Mouse (Mus musculus): ENCODE data around the gene Dnmbp.
"Not testable (repeated sequence)": the region's sequence is repeated elsewhere in the genome, so short reads cannot be mapped to it uniquely, and the experiment has no call there.

Dnmbp gene

GRCm38 (mm10) chr19:43939769-43940689, at the start of gene Dnmbp:
Gene Dnmbp, minus strand, starts transcription at chr19:43940191.
- DNase-seq (ENCODE audit: low spot score in 2 of 2): peak; percentile 58 to 79

GRCm38 (mm10) chr19:43986069-43986794, 46.2 kb upstream of the Dnmbp start, which contains the start of gene Cpn1:
Gene Cpn1, minus strand, starts transcription at chr19:43986556.
- DNase-seq (ENCODE audit: low spot score in 2 of 2): no peak

- DNase-seq (ENCODE audit: low spot score in 2 of 2): no peak
These were observed 42.0 kb upstream of the Dnmbp start for GRCm38 (mm10) chr19:43981992-43982391.

GRCm38 (mm10) chr19:43980711-43981110, 40.7 kb upstream of the Dnmbp start:
- DNase-seq (ENCODE audit: low spot score in 2 of 2): no peak

- DNase-seq (ENCODE audit: low spot score in 2 of 2): no peak
These were observed 37.8 kb upstream of the Dnmbp start for GRCm38 (mm10) chr19:43977799-43978198.

GRCm38 (mm10) chr19:43976661-43977060, 36.7 kb upstream of the Dnmbp start:
- no peak for DNase-seq (ENCODE audit: low spot score in 2 of 2)

GRCm38 (mm10) chr19:43974221-43974620, 34.2 kb upstream of the Dnmbp start:
- no peak for DNase-seq (ENCODE audit: low spot score in 2 of 2)

GRCm38 (mm10) chr19:43973711-43974110, 33.7 kb upstream of the Dnmbp start:
- DNase-seq (ENCODE audit: low spot score in 2 of 2): no peak

GRCm38 (mm10) chr19:43972129-43972528, 32.1 kb upstream of the Dnmbp start:
- no peak for DNase-seq (ENCODE audit: low spot score in 2 of 2)

- no peak for DNase-seq (ENCODE audit: low spot score in 2 of 2)
These were observed 28.5 kb upstream of the Dnmbp start for GRCm38 (mm10) chr19:43968436-43969026.

- DNase-seq (ENCODE audit: low spot score in 2 of 2): no peak
These were observed 26.5 kb upstream of the Dnmbp start for GRCm38 (mm10) chr19:43966481-43966880.

GRCm38 (mm10) chr19:43965496-43966085, 25.6 kb upstream of the Dnmbp start:
- peak in 1 of 2 experiments; percentile 5 for DNase-seq (ENCODE audit: low spot score in 2 of 2)

- no peak for DNase-seq (ENCODE audit: low spot score in 2 of 2)
These were observed 22.8 kb upstream of the Dnmbp start for GRCm38 (mm10) chr19:43962795-43963194.

- DNase-seq (ENCODE audit: low spot score in 2 of 2): no peak
These were observed 21.2 kb upstream of the Dnmbp start for GRCm38 (mm10) chr19:43961185-43961584.

- no peak for DNase-seq (ENCODE audit: low spot score in 2 of 2)
These were observed 20.0 kb upstream of the Dnmbp start for GRCm38 (mm10) chr19:43960014-43960413.

- peak in 1 of 2 experiments; percentile 52 for DNase-seq (ENCODE audit: low spot score in 2 of 2)
These were observed 19.2 kb upstream of the Dnmbp start for GRCm38 (mm10) chr19:43959162-43959561.

GRCm38 (mm10) chr19:43957881-43958280, 17.9 kb upstream of the Dnmbp start:
- no peak for DNase-seq (ENCODE audit: low spot score in 2 of 2)

- DNase-seq (ENCODE audit: low spot score in 2 of 2): no peak
These were observed 17.4 kb upstream of the Dnmbp start for GRCm38 (mm10) chr19:43957402-43957801.

- no peak for DNase-seq (ENCODE audit: low spot score in 2 of 2)
These were observed 15.3 kb upstream of the Dnmbp start for GRCm38 (mm10) chr19:43955266-43955665.

GRCm38 (mm10) chr19:43954864-43955263, 14.9 kb upstream of the Dnmbp start:
- no peak for DNase-seq (ENCODE audit: low spot score in 2 of 2)

GRCm38 (mm10) chr19:43952936-43953335, 12.9 kb upstream of the Dnmbp start:
- DNase-seq (ENCODE audit: low spot score in 2 of 2): not testable (repeated sequence)

All from spleen, postnatal 14 days (tissue).